Mouse (Mus musculus): ENCODE measurements around the gene Smarca4. TPM values are rescaled to one million over a fixed set of nuclear protein-coding genes. Genes with fewer than 3 reads are reported as not detected.
A peak's percentile ranks its signal among the peaks of the same experiment; 100 is the strongest.
"Not testable (repeated sequence)": the region's sequence is repeated elsewhere in the genome, so short reads cannot be mapped to it uniquely, and the experiment has no call there.

Gene Smarca4
- polyA plus RNA-seq, 1 experiment, result 49.8 TPM

DNA sequence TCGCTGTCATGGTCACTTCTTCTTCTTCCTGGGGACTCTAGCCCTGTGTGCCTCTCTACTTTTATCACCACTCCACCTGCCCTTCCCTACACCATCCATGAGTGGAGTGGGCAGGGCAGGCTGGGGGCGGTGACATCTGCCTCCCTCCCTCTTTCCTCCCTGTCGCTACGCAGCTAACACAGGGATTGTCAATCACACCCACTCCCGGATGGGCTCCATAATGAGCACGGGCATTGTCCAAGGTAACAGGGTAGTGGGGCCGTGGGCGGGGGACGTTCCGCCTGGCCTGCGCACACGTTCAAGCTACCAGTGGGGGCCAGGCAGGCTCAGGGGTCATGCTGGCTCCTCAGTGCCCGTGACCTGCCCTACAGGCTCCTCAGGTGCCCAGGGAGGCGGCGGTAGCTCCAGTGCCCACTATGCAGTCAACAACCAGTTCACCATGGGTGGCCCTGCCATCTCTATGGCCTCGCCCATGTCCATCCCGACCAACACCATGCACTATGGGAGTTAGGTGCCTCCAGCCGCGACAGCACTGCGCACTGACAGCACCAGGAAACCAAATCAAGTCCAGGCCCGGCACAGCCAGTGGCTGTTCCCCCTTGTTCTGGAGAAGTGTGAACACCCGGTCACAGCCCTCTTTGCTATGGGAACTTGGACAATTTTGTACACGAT is 28.2 kb upstream of the Smarca4 start:
- H3K4me1 ChIP-seq (ENCODE audit: control insufficient read depth, insufficient read depth, low read length), result 0 out of 2 replicates have a peak, but pooled peaks cover 3% of the 10 kb centered on the region
- H3K4me3 ChIP-seq (ENCODE audit: insufficient read depth, low read length), result no peak overlapping the region
- TF ChIP-seq POLR2A (IDR thresholded peaks at IDR 0.05; ENCODE audit: borderline replicate concordance, low read depth, low read length) (no peak), CTCF (IDR thresholded peaks at IDR 0.05; ENCODE audit: low read depth, low read length) (no peak)
- no peak overlapping the region for H3K27ac ChIP-seq (ENCODE audit: insufficient read depth, low read depth, low read length)

DNA sequence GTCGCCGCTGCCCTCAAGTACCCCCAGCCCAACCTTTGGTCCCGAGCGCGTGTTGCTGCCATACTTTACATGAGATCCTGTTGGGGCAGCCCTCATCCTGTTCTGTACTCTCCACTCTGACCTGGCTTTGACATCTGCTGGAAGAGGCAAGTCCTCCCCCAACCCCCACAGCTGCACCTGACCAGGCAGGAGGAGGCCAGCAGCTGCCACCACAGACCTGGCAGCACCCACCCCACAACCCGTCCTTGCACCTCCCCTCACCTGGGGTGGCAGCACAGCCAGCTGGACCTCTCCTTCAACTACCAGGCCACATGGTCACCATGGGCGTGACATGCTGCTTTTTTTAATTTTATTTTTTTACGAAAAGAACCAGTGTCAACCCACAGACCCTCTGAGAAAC is 27.6 kb upstream of the Smarca4 start:
- H3K4me1 ChIP-seq (ENCODE audit: control insufficient read depth, insufficient read depth, low read length), result 0 out of 2 replicates have a peak, but pooled peaks cover 3% of the 10 kb centered on the region
- no peak overlapping the region for H3K27ac ChIP-seq (ENCODE audit: insufficient read depth, low read depth, low read length)
- TF ChIP-seq POLR2A (IDR thresholded peaks at IDR 0.05; ENCODE audit: borderline replicate concordance, low read depth, low read length), result no peak
- TF ChIP-seq CTCF (IDR thresholded peaks at IDR 0.05; ENCODE audit: low read depth, low read length), result no peak
- H3K4me3 ChIP-seq (ENCODE audit: insufficient read depth, low read length), result no peak overlapping the region

DNA sequence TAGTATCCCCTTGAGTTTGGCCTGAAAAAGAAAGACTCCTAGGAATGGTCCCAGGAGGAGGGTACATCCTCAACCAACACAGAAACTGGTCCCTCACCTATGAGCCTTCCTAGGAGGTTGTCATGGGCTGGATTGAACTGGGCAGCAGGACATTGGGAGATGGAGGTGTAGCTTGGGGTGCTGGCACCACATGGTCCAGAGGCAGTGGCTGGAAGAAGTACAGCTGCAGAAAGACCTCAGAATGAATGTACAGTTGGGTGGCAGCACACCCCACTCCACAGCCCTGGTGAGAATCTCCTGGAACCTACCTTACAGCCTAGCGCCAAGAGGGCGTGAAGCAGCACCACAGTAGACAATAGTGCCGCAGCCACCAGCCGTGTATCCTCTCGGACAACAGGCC is 26.4 kb upstream of the Smarca4 start:
- TF ChIP-seq POLR2A (IDR thresholded peaks at IDR 0.05; ENCODE audit: borderline replicate concordance, low read depth, low read length) (no peak), CTCF (IDR thresholded peaks at IDR 0.05; ENCODE audit: low read depth, low read length) (no peak)
- no peak overlapping the region for H3K27ac ChIP-seq (ENCODE audit: insufficient read depth, low read depth, low read length)
- no peak overlapping the region for H3K4me3 ChIP-seq (ENCODE audit: insufficient read depth, low read length)
- H3K4me1 ChIP-seq (ENCODE audit: control insufficient read depth, insufficient read depth, low read length), result peaks cover 9% of the 10 kb centered on the region; the same call in 1 of the 2 replicates

DNA sequence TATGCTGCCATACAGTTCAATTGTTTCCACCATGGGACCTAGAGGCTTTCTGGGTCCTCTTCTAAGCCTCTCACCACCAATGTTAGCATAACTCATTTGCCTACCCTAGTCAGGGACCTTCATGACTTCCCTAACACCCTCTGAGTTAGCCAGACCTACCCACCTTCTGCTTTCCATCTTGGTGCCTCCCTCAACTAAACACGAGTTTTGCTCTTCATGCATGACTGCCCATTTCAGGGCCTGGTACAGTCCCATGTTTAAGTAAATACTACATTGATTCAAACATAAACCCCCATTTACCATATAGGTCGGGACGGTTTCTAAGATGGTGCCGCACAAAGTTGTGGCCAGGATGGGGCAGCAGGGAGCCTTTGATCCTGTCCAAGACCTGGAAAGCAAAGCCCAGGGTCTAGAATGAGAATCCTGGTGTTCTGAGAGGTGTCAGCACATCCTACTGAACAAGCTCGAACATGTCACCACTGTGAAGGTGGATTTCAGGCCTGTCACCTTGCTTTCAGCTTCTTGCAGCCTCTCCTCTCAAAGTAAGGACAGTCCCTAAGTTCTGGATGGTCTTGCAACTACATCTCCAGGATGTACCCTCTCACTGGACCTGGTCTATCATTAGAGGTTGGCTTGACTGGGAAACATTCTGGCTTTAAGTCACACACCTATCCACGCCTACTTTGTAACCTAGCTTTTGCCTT is 24.7 kb upstream of the Smarca4 start:
- TF ChIP-seq CTCF (IDR thresholded peaks at IDR 0.05; ENCODE audit: low read depth, low read length), result no peak
- TF ChIP-seq POLR2A (IDR thresholded peaks at IDR 0.05; ENCODE audit: borderline replicate concordance, low read depth, low read length), result no peak
- no peak overlapping the region for H3K27ac ChIP-seq (ENCODE audit: insufficient read depth, low read depth, low read length)
- H3K4me1 ChIP-seq (ENCODE audit: control insufficient read depth, insufficient read depth, low read length), result peaks cover 12% of the 10 kb centered on the region; the same call in 1 of the 2 replicates
- H3K4me3 ChIP-seq (ENCODE audit: insufficient read depth, low read length), result peak overlapping the region; percentile 97; the same call in 1 of the 2 replicates

DNA sequence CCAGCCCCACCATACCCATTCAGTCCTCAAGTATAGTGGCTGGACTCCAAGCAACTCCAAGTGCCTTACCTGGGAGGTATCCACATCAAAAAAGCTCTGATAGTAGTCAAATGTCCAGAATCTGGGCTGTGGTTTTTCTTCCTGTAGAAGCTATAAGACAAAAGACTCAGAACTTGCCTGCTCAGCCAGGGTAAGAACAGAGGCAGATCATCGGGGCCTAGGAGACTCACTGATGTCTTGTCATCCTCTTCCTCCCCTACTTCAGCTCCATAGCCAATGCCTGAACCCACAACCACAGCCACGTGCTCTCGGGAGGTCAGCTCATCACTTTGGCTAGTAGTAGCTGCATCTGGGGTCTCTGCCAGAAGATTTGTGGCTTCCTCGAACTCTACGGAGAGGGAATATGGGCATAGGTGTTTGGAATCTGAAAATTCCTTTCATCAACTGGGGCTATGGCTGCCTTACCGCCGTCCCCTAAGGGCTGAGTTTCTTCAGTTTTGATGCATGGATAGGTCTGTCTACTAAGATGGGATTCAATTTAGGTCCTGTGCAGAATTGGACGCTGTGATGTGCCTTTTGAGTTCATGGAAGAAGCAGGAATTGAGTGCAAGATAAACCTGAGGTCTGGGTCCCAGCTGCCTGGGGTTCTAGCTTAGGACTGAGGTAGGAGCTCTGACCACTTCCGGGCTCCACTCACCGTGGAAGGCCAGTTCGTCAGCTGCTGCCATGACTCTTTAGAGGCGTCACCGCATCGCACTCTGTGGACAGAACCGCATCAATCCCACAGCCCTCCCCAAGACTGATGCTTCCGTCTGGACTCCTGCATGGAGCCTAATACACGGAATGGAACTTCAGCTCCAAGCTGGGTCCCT is 23.9 kb upstream of the Smarca4 start:
- TF ChIP-seq CTCF (IDR thresholded peaks at IDR 0.05; ENCODE audit: low read depth, low read length) (no peak), POLR2A (IDR thresholded peaks at IDR 0.05; ENCODE audit: borderline replicate concordance, low read depth, low read length) (no peak)
- H3K27ac ChIP-seq (ENCODE audit: insufficient read depth, low read depth, low read length), result peak overlapping the region; percentile 0; the same call in 1 of the 2 replicates
- H3K4me1 ChIP-seq (ENCODE audit: control insufficient read depth, insufficient read depth, low read length), result peaks cover 12% of the 10 kb centered on the region; the same call in 1 of the 2 replicates
- peak overlapping the region; percentile 97 for H3K4me3 ChIP-seq (ENCODE audit: insufficient read depth, low read length)

DNA sequence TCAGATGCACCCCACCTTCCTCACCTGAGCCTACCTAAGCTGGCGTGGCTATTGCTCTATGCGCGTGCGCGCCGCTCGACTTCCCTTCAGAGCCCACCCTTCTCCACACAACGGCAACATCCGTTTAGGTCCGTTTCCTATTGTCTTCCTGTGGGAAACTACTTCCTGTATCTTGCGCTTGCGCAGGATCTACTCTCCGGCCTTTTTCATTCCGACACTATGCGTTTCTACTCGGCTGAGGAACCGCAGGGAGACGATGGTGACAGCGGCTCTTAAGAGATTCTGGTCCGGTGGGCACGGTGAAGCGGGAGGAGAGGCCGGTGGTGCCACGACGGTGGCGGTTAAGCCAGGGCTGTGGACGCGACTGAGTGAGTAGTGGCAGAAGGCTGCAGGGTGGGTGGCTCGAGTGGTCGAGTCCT is 23.3 kb upstream of the Smarca4 start, which contains the start of the genes Timm29 and Yipf2:
TSS of gene Timm29 (plus strand) at position 20 of the 419 bp plus-strand sequence.
TSS of gene Yipf2 (minus strand) at position 126 of the 419 bp plus-strand sequence.
- Histone ChIP-seq H3K4me1 (ENCODE audit: control insufficient read depth, insufficient read depth, low read length) (peaks cover 12% of the 10 kb centered on the region; the same call in 1 of the 2 replicates), H3K27ac (ENCODE audit: insufficient read depth, low read depth, low read length) (peak within 1 kb of the TSS; percentile 77), H3K4me3 (ENCODE audit: insufficient read depth, low read length) (peak within 1 kb of the TSS; percentile 97)
- TF ChIP-seq POLR2A (IDR thresholded peaks at IDR 0.05; ENCODE audit: borderline replicate concordance, low read depth, low read length) (peak; percentile 47; the same call in 1 of the 2 replicates), CTCF (IDR thresholded peaks at IDR 0.05; ENCODE audit: low read depth, low read length) (no peak)

DNA sequence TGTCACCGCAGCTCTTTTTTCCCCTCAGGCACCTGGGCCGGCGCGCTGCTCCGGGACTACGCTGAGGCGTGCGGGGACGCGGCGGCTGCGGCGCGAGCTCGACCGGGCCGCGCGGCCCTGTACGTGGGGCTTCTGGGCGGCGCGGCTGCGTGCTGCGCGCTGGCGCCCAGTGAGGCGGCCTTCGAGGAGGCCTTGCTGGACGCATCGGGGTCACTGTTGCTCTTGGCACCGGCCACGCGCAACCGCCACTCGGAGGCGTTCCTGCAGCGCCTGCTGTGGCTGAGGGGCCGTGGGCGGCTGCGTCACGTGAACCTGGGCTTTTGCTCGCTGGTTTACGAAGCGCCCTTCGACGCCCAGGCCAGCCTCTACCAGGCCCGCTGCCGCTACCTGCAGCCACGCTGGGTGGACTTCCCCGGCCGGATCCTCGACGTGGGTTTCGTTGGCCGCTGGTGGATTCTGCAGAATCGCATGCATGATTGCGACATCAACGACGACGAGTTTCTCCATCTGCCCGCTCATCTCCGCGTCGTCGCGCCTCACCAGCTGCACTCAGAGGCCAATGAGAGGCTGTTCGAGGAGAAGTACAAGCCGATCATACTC is 22.7 kb upstream of the Smarca4 start:
- TF ChIP-seq POLR2A (IDR thresholded peaks at IDR 0.05; ENCODE audit: borderline replicate concordance, low read depth, low read length), result no peak
- no peak for TF ChIP-seq CTCF (IDR thresholded peaks at IDR 0.05; ENCODE audit: low read depth, low read length)
- H3K4me1 ChIP-seq (ENCODE audit: control insufficient read depth, insufficient read depth, low read length), result peaks cover 12% of the 10 kb centered on the region; the same call in 1 of the 2 replicates
- H3K4me3 ChIP-seq (ENCODE audit: insufficient read depth, low read length), result peak overlapping the region; percentile 97

DNA sequence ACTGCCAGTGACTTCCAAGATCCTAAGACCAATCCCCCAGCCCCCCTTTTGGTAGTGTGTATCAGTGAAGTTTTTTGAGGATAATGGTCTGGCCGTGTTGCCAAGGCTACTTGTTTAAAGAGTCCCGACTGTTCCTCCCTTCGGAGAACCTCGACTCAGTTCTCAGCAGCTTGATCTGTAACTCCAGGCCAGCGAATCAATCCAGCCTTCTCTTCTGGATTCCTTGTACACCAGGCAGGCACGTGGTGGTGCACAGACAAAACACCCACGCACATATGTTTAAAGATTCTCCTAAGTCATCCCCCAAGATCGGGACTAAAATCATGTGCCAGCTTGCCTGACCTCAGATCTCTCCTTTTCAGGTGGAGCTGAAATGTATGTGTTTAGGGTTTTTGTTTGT is 21.6 kb upstream of the Smarca4 start:
- not testable (repeated sequence) for H3K27ac ChIP-seq (ENCODE audit: insufficient read depth, low read depth, low read length)
- peak overlapping the region; percentile 97 for H3K4me3 ChIP-seq (ENCODE audit: insufficient read depth, low read length)
- peaks cover 12% of the 10 kb centered on the region; the same call in 1 of the 2 replicates for H3K4me1 ChIP-seq (ENCODE audit: control insufficient read depth, insufficient read depth, low read length)

More for the DNA sequence above, 22.7 kb upstream of the Smarca4 start:
- H3K27ac ChIP-seq (ENCODE audit: insufficient read depth, low read depth, low read length), result peak overlapping the region; percentile 77

DNA sequence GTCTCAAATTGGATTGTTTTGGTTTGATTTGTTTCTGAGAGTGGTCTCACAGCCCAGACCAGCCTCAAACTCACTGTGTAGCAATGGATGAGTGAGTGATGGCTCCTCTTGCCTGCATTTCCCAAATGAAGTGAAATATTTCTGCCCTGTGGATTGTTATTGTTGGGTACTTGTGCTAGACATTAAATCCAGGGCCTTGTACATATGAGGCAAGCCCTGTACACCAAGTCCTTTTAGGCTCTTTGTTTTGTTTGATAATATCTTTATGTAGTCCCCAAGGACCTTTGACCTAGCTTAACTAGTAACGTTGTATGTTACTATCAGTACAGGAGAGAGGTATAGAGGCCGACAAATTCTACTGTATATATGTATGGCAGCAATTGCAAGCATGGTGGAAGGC is 21.1 kb upstream of the Smarca4 start:
- Histone ChIP-seq H3K4me1 (ENCODE audit: control insufficient read depth, insufficient read depth, low read length) (peaks cover 12% of the 10 kb centered on the region; the same call in 1 of the 2 replicates), H3K4me3 (ENCODE audit: insufficient read depth, low read length) (no peak overlapping the region; the same call in 1 of the 2 replicates), H3K27ac (ENCODE audit: insufficient read depth, low read depth, low read length) (no peak overlapping the region)
- TF ChIP-seq POLR2A (IDR thresholded peaks at IDR 0.05; ENCODE audit: borderline replicate concordance, low read depth, low read length) (no peak), CTCF (IDR thresholded peaks at IDR 0.05; ENCODE audit: low read depth, low read length) (no peak)

All from bone marrow macrophage, adult 2 months (primary cell).